Mouse (Mus musculus): ENCODE data around the gene P4hb. TPM values are rescaled to one million over a fixed set of nuclear protein-coding genes. Genes with fewer than 3 reads are reported as not detected.

P4hb gene
- polyA plus RNA-seq, 1 experiment: 338 TPM

GRCm38 (mm10) chr11:120579316-120580107 lies 6.5 kb upstream of the P4hb start:
- Histone ChIP-seq H3K27me3 (ENCODE audit: control insufficient read depth, insufficient read depth, low read length, poor library complexity, severe bottlenecking) (no peaks in the 10 kb centered on the region), H3K9me3 (replicated peaks; ENCODE audit: control insufficient read depth, insufficient read depth, low read length, poor library complexity, severe bottlenecking) (no peaks in the 10 kb centered on the region), H3K27ac (ENCODE audit: insufficient read depth, low read length) (no peak overlapping the region), H3K9ac (ENCODE audit: low read depth, poor library complexity, severe bottlenecking) (no peak overlapping the region), H3K4me1 (ENCODE audit: control insufficient read depth, insufficient read depth, low read length) (peaks cover 4% of the 10 kb centered on the region), H3K36me3 (ENCODE audit: control insufficient read depth, insufficient read depth, low read length, poor library complexity, severe bottlenecking) (peaks cover 22% of the 10 kb centered on the region), H3K4me3 (ENCODE audit: low read depth, low read length) (no peak overlapping the region)
- TF ChIP-seq CTCF (IDR thresholded peaks at IDR 0.05; ENCODE audit: low read depth, low read length): peak; percentile 67
- TF ChIP-seq POLR2A (IDR thresholded peaks at IDR 0.05; ENCODE audit: insufficient read depth, low read length): no peak
- TF ChIP-seq EP300 (IDR thresholded peaks at IDR 0.05; ENCODE audit: insufficient read depth, low read depth, low read length): no peak

GRCm38 (mm10) chr11:120578694-120579243 lies 5.7 kb upstream of the P4hb start:
- no peak overlapping the region for H3K9ac ChIP-seq (ENCODE audit: low read depth, poor library complexity, severe bottlenecking)
- H3K36me3 ChIP-seq (ENCODE audit: control insufficient read depth, insufficient read depth, low read length, poor library complexity, severe bottlenecking): peaks cover 22% of the 10 kb centered on the region
- H3K4me3 ChIP-seq (ENCODE audit: low read depth, low read length): no peak overlapping the region
- no peak overlapping the region for H3K27ac ChIP-seq (ENCODE audit: insufficient read depth, low read length)
- TF ChIP-seq EP300 (IDR thresholded peaks at IDR 0.05; ENCODE audit: insufficient read depth, low read depth, low read length): no peak
- TF ChIP-seq CTCF (IDR thresholded peaks at IDR 0.05; ENCODE audit: low read depth, low read length): no peak
- TF ChIP-seq POLR2A (IDR thresholded peaks at IDR 0.05; ENCODE audit: insufficient read depth, low read length): no peak
- no peaks in the 10 kb centered on the region for H3K9me3 ChIP-seq (replicated peaks; ENCODE audit: control insufficient read depth, insufficient read depth, low read length, poor library complexity, severe bottlenecking)
- H3K4me1 ChIP-seq (ENCODE audit: control insufficient read depth, insufficient read depth, low read length): peaks cover 4% of the 10 kb centered on the region
- H3K27me3 ChIP-seq (ENCODE audit: control insufficient read depth, insufficient read depth, low read length, poor library complexity, severe bottlenecking): no peaks in the 10 kb centered on the region

GRCm38 (mm10) chr11:120578024-120578693 lies 5.1 kb upstream of the P4hb start:
- Histone ChIP-seq H3K36me3 (ENCODE audit: control insufficient read depth, insufficient read depth, low read length, poor library complexity, severe bottlenecking) (peaks cover 22% of the 10 kb centered on the region), H3K4me3 (ENCODE audit: low read depth, low read length) (no peak overlapping the region), H3K4me1 (ENCODE audit: control insufficient read depth, insufficient read depth, low read length) (peaks cover 4% of the 10 kb centered on the region), H3K9ac (ENCODE audit: low read depth, poor library complexity, severe bottlenecking) (no peak overlapping the region), H3K9me3 (replicated peaks; ENCODE audit: control insufficient read depth, insufficient read depth, low read length, poor library complexity, severe bottlenecking) (no peaks in the 10 kb centered on the region), H3K27ac (ENCODE audit: insufficient read depth, low read length) (no peak overlapping the region), H3K27me3 (ENCODE audit: control insufficient read depth, insufficient read depth, low read length, poor library complexity, severe bottlenecking) (no peaks in the 10 kb centered on the region)
- TF ChIP-seq EP300 (IDR thresholded peaks at IDR 0.05; ENCODE audit: insufficient read depth, low read depth, low read length): no peak
- TF ChIP-seq CTCF (IDR thresholded peaks at IDR 0.05; ENCODE audit: low read depth, low read length): no peak
- no peak for TF ChIP-seq POLR2A (IDR thresholded peaks at IDR 0.05; ENCODE audit: insufficient read depth, low read length)

GRCm38 (mm10) chr11:120577211-120578023 lies 4.4 kb upstream of the P4hb start:
- TF ChIP-seq CTCF (IDR thresholded peaks at IDR 0.05; ENCODE audit: low read depth, low read length): no peak
- TF ChIP-seq POLR2A (IDR thresholded peaks at IDR 0.05; ENCODE audit: insufficient read depth, low read length): no peak
- TF ChIP-seq EP300 (IDR thresholded peaks at IDR 0.05; ENCODE audit: insufficient read depth, low read depth, low read length): no peak
- no peak overlapping the region for H3K27ac ChIP-seq (ENCODE audit: insufficient read depth, low read length)
- no peak overlapping the region for H3K4me3 ChIP-seq (ENCODE audit: low read depth, low read length)
- no peaks in the 10 kb centered on the region for H3K27me3 ChIP-seq (ENCODE audit: control insufficient read depth, insufficient read depth, low read length, poor library complexity, severe bottlenecking)
- no peak overlapping the region for H3K9ac ChIP-seq (ENCODE audit: low read depth, poor library complexity, severe bottlenecking)
- H3K9me3 ChIP-seq (replicated peaks; ENCODE audit: control insufficient read depth, insufficient read depth, low read length, poor library complexity, severe bottlenecking): no peaks in the 10 kb centered on the region
- H3K36me3 ChIP-seq (ENCODE audit: control insufficient read depth, insufficient read depth, low read length, poor library complexity, severe bottlenecking): peaks cover 22% of the 10 kb centered on the region
- peaks cover 4% of the 10 kb centered on the region for H3K4me1 ChIP-seq (ENCODE audit: control insufficient read depth, insufficient read depth, low read length)

- no peak overlapping the region for H3K4me3 ChIP-seq (ENCODE audit: low read depth, low read length)
- H3K27me3 ChIP-seq (ENCODE audit: control insufficient read depth, insufficient read depth, low read length, poor library complexity, severe bottlenecking): no peaks in the 10 kb centered on the region
- TF ChIP-seq CTCF (IDR thresholded peaks at IDR 0.05; ENCODE audit: low read depth, low read length) (no peak), EP300 (IDR thresholded peaks at IDR 0.05; ENCODE audit: insufficient read depth, low read depth, low read length) (no peak), POLR2A (IDR thresholded peaks at IDR 0.05; ENCODE audit: insufficient read depth, low read length) (no peak)
- no peak overlapping the region for H3K27ac ChIP-seq (ENCODE audit: insufficient read depth, low read length)
- H3K9ac ChIP-seq (ENCODE audit: low read depth, poor library complexity, severe bottlenecking): no peak overlapping the region
- H3K9me3 ChIP-seq (replicated peaks; ENCODE audit: control insufficient read depth, insufficient read depth, low read length, poor library complexity, severe bottlenecking): no peaks in the 10 kb centered on the region
- peaks cover 4% of the 10 kb centered on the region for H3K4me1 ChIP-seq (ENCODE audit: control insufficient read depth, insufficient read depth, low read length)
- H3K36me3 ChIP-seq (ENCODE audit: control insufficient read depth, insufficient read depth, low read length, poor library complexity, severe bottlenecking): peaks cover 22% of the 10 kb centered on the region
These were observed 3.4 kb upstream of the P4hb start for GRCm38 (mm10) chr11:120576365-120576981.
